Mouse (Mus musculus): ENCODE data around the gene Mepce. TPM values are rescaled to one million over a fixed set of nuclear protein-coding genes. Genes with fewer than 3 reads are reported as not detected.
"Not testable (repeated sequence)": the region's sequence is repeated elsewhere in the genome, so short reads cannot be mapped to it uniquely, and the experiment has no call there.

Gene Mepce
- 12.2 and 13.7 TPM in 2 replicates for polyA plus RNA-seq (2015; fragmentation: Nextera tagmentation; extraction: Ambion mirVana)

DNA sequence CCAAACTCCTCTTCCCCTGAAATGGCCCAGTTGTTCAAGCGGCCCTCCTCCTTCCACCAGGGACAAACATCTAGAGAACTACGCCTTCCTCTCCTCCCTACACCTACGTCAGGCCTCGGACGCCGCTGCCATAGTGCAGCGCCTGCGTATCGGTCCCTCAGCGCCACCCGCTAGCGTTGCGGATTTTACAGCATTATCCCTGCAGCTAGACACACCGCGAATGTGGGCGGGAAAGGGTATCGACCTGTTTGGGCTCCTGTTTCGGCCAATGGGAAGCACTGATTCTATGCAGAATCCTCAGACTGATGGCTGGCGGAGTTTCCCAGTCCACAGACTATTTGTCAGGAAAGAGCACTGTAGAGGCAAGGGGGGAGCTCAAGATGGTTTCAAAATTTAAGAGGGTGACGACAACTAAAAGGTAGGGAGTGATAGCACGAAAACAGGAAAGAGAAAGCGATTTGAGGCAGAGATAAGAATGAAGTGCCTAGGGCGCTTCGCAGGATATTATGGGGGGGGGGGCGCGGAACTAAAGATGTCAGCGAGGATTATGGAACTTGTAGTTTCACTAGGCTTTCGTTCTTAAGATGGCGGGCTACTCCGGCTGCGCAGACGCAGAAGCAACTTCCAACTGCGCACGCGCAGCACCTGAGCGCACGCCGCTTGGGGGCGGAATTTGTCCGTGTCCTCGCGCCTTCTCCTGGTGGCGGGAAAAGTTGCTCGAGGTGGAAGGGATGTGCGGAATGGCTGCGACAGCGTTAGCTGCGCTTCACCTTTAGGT is at the start of gene Mepce, which contains the start of gene Zcwpw1:
TSS of gene Mepce (minus strand) at position 505 of the 778 bp plus-strand sequence.
TSS of gene Zcwpw1 (plus strand) at position 648 of the 778 bp plus-strand sequence.
- peak; percentile 56; the same call in 1 of the 2 replicates for TF ChIP-seq EP300 (IDR thresholded peaks at IDR 0.05)
- TF ChIP-seq CTCF (IDR thresholded peaks at IDR 0.05): peak; percentile 94
- no peaks in the 10 kb centered on the region; the same call in none of the 2 replicates for H3K36me3 ChIP-seq (ENCODE audit: insufficient read depth, low read length)
- peak within 1 kb of the TSS; percentile 85 for H3K4me2 ChIP-seq (replicated peaks; ENCODE audit: low read depth, low read length)
- DNase-seq (ENCODE audit: low spot score) (peak; percentile 97), ATAC-seq (peak; percentile 69)
- no peaks in the 10 kb centered on the region for H3K27me3 ChIP-seq (replicated peaks; ENCODE audit: insufficient read depth, low read length)
- under 1% methylated on average over 48 of the region's 48 CpGs for WGBS
- no peaks in the 10 kb centered on the region for H3K9me3 ChIP-seq (ENCODE audit: low read length)
- H3K27ac ChIP-seq (ENCODE audit: low read length): peak within 1 kb of the TSS; percentile 99
- H3K4me3 ChIP-seq (ENCODE audit: low read depth, low read length): peak within 1 kb of the TSS; percentile 63
- peaks cover 26% of the 10 kb centered on the region for H3K4me1 ChIP-seq (ENCODE audit: insufficient read depth, low read depth, low read length)
- H3K9ac ChIP-seq (replicated peaks; ENCODE audit: low read depth): peak within 1 kb of the TSS; percentile 80

DNA sequence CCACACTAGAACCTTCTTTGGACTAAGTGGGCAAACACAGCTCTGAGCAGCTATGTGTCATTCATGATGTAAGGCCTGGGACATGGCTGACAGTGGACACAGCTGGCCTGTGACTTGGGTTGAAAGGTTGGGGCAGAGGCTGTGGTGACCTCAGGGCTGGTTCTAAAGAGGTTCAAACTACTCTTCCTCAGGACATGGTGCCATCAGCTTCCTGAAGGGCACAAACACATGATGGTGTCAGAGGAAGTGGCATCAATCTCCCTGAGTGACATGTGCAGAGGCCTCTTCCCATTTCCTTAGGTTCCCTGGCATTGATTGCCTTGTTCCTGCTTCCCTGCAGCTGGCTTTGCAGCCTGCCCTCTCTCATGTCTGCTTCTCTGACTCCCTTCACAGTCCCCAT is 49.7 kb upstream of the Mepce start:
- not testable (repeated sequence) for H3K27me3 ChIP-seq (replicated peaks; ENCODE audit: insufficient read depth, low read length); DNase-seq (ENCODE audit: low spot score); H3K27ac ChIP-seq (ENCODE audit: low read length); ATAC-seq; H3K4me3 ChIP-seq (ENCODE audit: low read depth, low read length); H3K4me2 ChIP-seq (replicated peaks; ENCODE audit: low read depth, low read length); H3K36me3 ChIP-seq (ENCODE audit: insufficient read depth, low read length); H3K9me3 ChIP-seq (ENCODE audit: low read length); H3K9ac ChIP-seq (replicated peaks; ENCODE audit: low read depth); H3K4me1 ChIP-seq (ENCODE audit: insufficient read depth, low read depth, low read length)

DNA sequence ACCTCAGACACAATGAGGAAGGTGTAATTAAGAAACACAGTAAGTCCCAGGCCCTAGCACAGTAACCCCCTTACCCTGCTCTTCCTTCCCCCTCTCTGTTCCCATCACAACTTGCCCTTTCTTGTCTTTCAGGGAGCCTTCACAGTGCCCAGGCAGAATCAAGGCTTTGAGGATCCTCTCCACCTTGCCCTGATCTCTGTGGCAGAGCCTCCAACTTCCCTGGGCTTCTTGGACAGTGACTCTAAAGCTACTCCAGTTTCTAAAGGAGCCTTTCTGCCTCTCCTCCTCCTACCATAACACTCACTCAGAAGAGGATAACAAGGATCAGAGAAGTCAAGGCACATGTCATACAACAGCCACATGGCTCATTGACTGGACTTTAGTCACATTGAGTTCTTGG is 49.2 kb upstream of the Mepce start:
- DNase-seq (ENCODE audit: low spot score) (no peak), ATAC-seq (no peak)
- Histone ChIP-seq H3K4me2 (replicated peaks; ENCODE audit: low read depth, low read length) (no peak overlapping the region), H3K36me3 (ENCODE audit: insufficient read depth, low read length) (no peaks in the 10 kb centered on the region), H3K4me3 (ENCODE audit: low read depth, low read length) (no peak overlapping the region), H3K4me1 (ENCODE audit: insufficient read depth, low read depth, low read length) (no peaks in the 10 kb centered on the region), H3K9me3 (ENCODE audit: low read length) (no peaks in the 10 kb centered on the region), H3K27me3 (replicated peaks; ENCODE audit: insufficient read depth, low read length) (no peaks in the 10 kb centered on the region), H3K9ac (replicated peaks; ENCODE audit: low read depth) (no peak overlapping the region), H3K27ac (ENCODE audit: low read length) (no peak overlapping the region)
- TF ChIP-seq CTCF (IDR thresholded peaks at IDR 0.05) (no peak), EP300 (IDR thresholded peaks at IDR 0.05) (no peak)

DNA sequence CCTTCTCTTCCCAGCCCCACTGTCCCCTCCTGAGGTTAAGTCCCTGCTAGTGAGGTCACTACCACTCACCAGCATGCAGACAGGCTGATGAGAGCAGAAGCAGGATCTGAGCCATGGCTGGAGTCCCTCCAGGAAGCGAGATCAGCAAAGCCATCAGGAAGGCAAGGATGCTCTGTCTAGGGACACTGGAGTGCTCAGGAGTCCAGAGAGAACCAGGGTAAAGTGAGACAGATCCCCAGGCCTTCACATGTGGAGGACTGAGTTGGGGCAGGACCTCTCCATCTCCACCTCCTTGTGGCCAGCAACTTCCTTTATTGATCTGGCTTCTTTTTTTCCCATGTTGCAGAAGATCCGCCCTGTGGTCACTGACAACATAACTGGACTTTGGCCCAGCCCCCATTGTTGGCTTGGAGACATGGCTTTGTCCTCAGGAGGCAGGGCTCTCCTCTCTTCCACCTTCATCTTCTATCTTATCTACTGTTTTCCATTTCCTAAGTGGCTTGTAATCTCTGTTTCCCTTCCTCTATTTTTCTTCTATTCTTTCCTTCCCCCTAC is 48.6 kb upstream of the Mepce start, which contains the start of gene Pilra:
TSS of gene Pilra (minus strand) at position 316 of the 555 bp plus-strand sequence.
- H3K36me3 ChIP-seq (ENCODE audit: insufficient read depth, low read length); H3K4me1 ChIP-seq (ENCODE audit: insufficient read depth, low read depth, low read length); H3K4me3 ChIP-seq (ENCODE audit: low read depth, low read length); H3K27ac ChIP-seq (ENCODE audit: low read length); DNase-seq (ENCODE audit: low spot score); H3K9ac ChIP-seq (replicated peaks; ENCODE audit: low read depth); H3K27me3 ChIP-seq (replicated peaks; ENCODE audit: insufficient read depth, low read length); H3K4me2 ChIP-seq (replicated peaks; ENCODE audit: low read depth, low read length); H3K9me3 ChIP-seq (ENCODE audit: low read length); ATAC-seq: not testable (repeated sequence)
- 70% methylated on average over 1 of the region's 2 CpGs for WGBS

DNA sequence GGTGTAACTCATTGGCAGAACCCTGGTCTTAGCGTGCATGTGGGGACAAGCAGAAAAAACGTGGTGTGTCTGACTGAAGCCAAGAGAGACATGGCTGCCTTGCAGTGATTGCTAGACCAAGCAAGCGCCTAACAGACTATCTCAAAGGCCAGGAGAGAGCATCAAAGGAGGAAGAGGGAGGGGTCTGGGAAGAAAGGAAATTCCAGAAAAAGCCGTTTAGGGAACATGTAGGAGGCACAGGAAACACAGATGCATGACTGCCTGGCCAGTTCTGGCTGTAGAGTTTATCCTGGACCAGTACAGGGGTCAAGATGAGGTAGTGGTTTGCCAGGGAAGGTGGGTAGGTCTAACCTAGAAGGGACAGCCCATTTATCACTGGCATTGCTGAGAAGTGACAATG is 46.0 kb upstream of the Mepce start:
- no peak overlapping the region for H3K4me2 ChIP-seq (replicated peaks; ENCODE audit: low read depth, low read length)
- no peaks in the 10 kb centered on the region for H3K36me3 ChIP-seq (ENCODE audit: insufficient read depth, low read length)
- H3K4me3 ChIP-seq (ENCODE audit: low read depth, low read length): no peak overlapping the region
- DNase-seq (ENCODE audit: low spot score): no peak
- ATAC-seq: no peak
- WGBS: 33% methylated on average over 4 of the region's 4 CpGs
- H3K9me3 ChIP-seq (ENCODE audit: low read length): no peaks in the 10 kb centered on the region
- H3K27ac ChIP-seq (ENCODE audit: low read length): no peak overlapping the region
- no peaks in the 10 kb centered on the region for H3K27me3 ChIP-seq (replicated peaks; ENCODE audit: insufficient read depth, low read length)
- TF ChIP-seq EP300 (IDR thresholded peaks at IDR 0.05) (no peak), CTCF (IDR thresholded peaks at IDR 0.05) (no peak)
- H3K4me1 ChIP-seq (ENCODE audit: insufficient read depth, low read depth, low read length): no peaks in the 10 kb centered on the region
- no peak overlapping the region for H3K9ac ChIP-seq (replicated peaks; ENCODE audit: low read depth)

DNA sequence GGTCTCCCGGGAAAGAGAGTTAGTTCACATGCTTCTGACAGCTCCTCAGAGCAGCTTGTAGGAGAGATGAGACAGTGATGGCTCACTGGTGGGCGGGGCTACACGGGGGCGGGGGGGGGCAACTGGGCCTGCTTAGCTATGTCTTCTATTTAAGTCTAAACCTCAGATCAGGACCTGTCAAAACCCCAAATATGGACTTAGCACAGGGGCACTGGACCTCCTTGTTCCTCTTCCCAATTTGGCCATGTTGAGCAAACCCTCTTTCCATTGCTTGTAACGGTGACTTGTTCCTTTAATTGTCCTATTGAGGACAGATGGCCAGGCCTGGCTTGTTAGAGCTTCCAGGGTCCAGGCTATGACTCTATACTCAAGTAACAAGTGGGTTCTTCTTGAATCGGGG is 44.1 kb upstream of the Mepce start:
- Histone ChIP-seq H3K9me3 (ENCODE audit: low read length) (no peaks in the 10 kb centered on the region), H3K9ac (replicated peaks; ENCODE audit: low read depth) (no peak overlapping the region), H3K36me3 (ENCODE audit: insufficient read depth, low read length) (no peaks in the 10 kb centered on the region), H3K27me3 (replicated peaks; ENCODE audit: insufficient read depth, low read length) (no peaks in the 10 kb centered on the region), H3K4me3 (ENCODE audit: low read depth, low read length) (no peak overlapping the region), H3K27ac (ENCODE audit: low read length) (no peak overlapping the region), H3K4me2 (replicated peaks; ENCODE audit: low read depth, low read length) (no peak overlapping the region), H3K4me1 (ENCODE audit: insufficient read depth, low read depth, low read length) (no peaks in the 10 kb centered on the region)
- ATAC-seq: no peak
- WGBS: 64% methylated on average over 6 of the region's 6 CpGs
- TF ChIP-seq EP300 (IDR thresholded peaks at IDR 0.05) (no peak), CTCF (IDR thresholded peaks at IDR 0.05) (no peak)
- DNase-seq (ENCODE audit: low spot score): no peak

All from lung, postnatal 0 days (tissue).